Mouse (Mus musculus) embryo, embryonic 9.5 days (tissue): ENCODE measurements around the gene Klhl3.
A peak's percentile ranks its signal among the peaks of the same experiment; 100 is the strongest.
"Not testable (repeated sequence)": the region's sequence is repeated elsewhere in the genome, so short reads cannot be mapped to it uniquely, and the experiment has no call there.

Experiments
- DNase-seq: peaks from one replicate; pipeline ENCODE4 v3.0.0-alpha.2; 2017; ENCODE audit errors: extremely low spot score

Gene Klhl3

DNA sequence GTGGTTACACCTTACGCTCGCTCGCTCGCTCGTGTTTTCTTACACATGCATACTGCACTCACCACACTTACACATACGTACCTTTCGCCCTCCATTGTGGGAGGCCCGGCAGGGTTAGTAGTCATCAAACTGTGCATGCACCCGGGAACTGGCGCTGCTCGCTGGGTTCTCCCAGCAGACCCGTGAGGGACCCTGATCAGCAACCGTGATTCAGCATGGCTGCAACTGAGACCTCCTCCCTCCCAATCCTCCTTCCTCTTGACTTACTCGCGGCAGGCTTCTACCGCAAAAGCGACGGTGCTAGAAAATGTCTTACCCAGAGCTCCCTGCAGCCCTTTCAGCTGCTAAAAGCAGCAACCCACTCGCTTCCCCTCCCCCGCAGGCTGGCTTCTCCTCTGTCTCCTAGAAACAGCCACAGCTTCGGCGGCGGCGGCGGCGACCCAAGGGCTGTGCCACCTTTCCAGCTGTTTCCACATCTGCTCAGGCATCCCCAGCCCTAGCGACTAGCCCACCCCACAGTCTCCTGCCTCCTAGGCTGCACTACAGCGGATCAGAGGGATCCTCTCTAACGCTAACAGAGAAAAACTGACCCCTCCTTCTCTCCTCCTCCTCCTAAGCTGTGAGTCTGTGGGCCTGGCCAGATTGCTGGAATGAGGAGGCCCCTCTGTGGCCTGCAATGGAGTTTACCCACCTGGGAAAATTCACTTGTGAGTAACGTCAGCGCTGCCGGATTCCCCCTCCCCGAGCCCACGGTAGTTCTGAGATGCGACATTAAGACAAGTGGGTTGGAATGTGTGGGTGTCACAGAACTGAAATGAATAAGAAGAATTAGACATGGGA is at the start of gene Klhl3:
Gene Klhl3, minus strand, starts transcription at position 532 of the 840 bp plus-strand sequence.
- peak; percentile 76 for DNase-seq

DNA sequence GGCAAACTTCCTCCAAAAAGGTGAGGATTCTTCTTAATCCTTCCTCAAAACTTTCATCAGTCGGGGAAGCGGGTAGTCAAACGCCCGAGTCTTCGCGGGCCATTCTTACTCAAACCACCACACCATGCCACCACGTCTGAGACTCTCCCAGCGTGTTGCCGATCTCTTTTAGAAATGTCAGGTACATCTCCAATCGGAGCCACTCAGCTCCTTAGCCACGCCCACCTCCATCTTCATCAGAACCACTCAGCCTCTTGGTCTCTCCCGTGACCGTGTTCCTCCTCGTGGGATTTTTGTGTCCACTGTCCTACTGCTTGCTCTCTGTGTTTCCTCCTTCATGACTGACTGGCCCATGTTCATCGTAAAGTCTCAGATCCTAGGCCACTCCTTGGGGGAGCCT is 47.4 kb upstream of the Klhl3 start:
- no peak for DNase-seq

DNA sequence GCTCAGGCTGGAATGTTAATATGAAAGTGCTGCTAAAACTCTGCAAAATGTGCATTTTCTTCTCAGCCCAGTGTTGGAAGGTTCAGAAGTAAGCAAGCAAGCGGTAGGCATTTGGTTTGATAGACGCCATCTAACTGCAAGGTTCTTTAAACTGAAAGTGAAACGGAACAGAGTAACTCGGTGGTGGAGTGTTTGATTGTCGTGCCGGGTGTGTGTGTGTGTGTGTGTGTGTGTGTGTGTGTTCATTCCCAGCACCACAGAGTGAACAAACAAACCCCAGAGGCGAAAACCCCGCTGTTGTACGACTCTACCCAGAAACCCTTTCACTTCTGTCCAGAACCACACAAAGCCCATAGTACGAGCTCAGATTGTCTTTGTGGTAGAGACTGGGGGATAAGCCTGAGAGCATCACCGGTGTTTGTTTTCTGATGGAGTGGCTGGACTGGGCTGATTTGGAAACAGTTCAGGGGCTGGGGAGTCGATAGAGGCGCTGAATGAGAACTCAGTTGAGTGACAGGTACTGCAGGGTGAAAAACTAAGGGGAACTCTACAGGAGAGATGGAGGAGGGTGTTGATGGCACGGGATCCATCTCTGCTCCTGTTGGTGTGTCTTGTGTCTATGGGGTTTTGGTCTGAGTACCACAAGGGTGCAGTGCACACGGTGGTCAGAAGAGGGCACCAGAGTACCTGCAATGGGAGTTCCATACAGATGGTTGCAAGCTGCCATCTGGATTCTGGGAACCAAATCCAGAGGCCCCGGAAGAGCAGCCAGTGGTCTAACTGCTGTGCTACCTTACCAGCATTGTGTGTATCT is 44.9 kb upstream of the Klhl3 start:
- peak; percentile 89 for DNase-seq

DNA sequence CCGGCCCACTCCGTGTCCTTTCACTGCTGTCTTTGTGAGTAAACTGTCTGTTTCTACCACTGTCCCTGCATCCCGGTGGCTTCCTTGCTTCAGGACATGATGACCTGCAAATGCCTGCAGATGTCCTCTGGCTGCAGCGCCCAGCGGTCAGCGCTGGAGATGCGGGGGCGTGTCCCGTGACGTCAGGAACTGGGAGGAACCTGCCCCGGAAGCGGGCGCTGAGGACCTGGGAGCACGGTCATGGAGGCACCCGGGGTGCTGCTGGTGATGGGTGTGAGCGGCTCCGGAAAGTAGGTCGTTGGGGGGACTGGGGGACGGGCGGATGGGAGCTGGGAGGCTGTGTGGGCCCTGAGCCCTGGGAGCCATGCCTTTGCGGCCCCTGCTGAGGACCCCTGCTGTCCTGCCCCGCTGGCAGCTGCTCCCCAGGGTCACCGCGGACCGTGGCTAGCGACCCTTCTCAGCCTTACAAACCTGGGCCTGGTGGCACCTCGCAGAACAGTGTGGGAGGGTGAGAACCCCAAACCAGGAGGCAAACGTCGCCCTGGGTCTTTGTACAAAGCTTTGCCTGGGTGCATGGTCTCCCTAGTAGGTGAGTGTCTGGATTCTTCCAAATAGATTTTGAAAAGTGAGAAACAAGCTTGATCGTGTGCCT is 44.2 kb upstream of the Klhl3 start, which contains the start of gene Idnk:
Gene Idnk, plus strand, starts transcription at position 203 of the 652 bp plus-strand sequence.
- peak; percentile 90 for DNase-seq

DNA sequence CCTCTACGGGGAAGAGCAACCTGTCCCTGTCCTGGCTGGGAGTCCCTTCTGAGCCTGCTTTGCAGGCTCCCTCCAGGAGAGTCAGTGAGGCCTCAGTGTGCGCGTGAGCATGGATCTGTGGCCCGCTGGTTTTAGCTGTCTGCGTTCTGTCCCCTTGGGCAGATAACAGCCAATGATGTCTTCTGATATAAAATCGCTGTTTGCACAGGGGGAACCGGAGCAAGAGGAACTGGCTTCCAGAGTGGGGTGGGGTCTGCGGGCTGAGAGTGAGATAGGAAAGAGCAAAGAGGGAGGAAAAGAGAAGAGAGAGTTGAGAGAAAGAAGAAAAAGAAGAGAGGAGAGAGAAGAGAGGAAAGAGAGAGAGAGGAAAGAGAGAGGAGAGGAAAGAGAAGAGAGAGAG is 43.6 kb upstream of the Klhl3 start:
- no peak for DNase-seq

DNA sequence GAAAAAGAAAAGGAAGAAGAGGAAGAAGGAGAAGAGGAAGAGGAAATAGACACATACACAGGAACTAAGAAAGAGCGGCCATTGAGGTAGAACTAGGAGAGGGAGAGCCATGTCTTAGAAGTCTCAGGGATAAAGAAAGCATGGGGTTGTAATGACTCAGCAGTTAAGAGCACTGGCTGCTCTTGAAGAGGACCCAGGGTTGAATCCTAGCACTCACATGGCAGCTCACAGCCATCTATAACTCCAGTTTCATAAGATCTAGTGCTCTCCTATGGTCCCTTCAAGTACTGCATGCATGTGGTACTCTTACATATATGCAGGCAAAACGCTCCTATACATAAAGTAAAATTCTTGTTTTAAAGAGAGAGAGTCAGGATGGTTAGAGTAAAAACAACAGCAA is 42.6 kb upstream of the Klhl3 start:
- no peak for DNase-seq

DNA sequence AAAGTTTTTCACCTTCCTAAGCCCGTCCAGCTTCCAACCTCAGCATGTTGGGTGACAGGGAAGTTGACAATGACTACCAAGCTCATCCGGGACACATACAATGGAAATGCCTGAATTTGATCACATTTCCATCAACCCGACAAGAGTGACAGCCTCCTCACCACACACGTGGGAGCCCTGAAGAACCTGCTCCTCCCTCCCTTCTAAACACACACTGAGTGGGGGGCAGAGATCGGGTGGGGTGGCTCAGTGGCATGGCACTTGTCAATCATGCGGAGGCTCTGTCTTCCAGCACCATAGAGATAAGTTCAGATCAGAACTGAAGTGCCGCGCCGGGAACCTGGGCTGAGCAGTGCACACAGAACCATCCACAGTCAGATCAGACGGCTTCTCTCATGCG is 37.0 kb upstream of the Klhl3 start:
- no peak for DNase-seq

DNA sequence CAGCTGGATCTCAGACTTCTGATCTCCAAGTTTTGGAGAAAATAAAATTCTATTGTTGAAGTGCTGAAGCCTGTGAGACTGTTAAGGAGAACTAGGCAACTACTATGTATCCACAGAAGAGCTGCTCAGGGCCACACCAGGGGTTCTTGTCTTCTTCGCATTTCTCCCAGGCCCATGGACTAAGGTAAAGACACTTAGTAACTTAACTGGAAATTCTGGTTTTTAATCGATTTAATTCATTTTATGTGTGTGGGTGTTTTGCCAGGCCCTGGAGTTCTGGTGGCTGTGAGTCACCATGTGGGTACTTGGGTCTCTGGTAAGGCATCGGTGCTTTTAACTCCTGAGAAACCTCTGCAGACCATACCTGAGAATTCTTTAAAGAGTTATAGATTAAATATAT is 36.2 kb upstream of the Klhl3 start:
- DNase-seq, result no peak

DNA sequence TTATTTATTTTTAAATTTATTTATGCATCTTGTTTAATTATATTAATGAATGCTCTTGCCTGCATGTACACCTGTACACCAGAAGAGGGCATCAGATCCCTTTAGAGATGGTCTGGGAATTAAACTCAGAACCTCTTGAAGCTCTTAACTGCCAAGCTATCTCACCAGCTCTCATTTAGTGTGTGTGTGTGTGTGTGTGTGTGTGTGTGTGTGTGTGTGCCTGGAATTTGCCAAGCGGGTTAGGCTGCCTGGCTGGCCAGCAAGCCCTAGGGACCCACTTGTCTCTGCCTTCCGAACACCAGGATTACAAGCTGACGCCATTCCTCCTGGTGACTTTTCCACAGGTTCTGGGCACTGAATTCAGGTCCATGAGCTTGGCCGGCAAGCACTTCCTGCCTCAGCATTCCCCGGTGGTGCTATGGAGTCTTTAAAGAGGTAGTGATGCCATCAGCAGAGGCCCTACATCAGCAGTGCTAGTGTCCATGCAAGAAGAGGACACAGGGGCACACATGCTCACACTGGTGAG is 35.7 kb upstream of the Klhl3 start:
- peak; percentile 26 for DNase-seq

DNA sequence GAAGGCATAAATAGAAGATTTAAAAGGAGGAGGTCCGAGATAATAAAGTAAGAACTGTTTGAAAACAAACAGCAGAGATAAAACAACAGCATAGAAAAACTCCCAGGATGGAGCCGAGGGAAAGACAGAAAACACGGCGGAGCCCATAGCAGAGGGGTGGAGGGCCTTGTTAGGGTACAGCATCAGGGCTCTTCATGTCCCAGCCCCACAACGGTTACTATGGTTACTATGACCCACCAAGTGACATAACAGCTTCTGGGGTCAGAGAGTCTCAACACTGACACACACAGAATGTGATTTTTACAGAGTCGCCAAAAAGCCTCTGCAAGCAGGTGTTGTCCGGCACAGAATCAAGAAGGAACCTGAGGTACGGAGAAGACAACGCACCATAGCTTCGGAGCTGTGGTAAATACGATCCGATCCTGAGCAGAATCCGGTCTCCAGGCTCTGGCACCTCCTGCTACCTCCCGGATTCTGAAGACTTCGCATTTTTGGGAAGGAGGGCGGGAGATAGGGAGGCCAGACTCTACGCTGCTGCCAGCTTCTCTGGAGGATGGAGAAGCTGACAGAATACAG is 35.0 kb upstream of the Klhl3 start:
- peak; percentile 85 for DNase-seq

DNA sequence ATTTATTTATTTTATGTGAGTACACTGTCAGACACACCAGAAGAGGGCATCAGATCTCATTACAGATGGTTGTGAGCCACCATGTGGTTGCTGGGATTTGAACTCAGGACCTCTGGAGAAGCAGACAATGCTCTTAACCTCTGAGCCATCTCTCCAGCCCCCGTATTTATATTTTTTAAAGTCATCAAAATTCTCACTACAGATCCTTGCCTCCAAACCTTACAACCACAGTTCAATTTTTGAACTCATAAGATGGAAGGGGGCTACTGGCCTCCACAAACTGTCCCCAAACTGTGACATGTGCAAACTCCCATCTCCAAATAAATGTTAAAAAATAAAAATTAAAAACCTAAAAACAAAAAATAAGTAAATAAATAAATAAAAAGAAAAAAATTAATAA is 34.4 kb upstream of the Klhl3 start:
- DNase-seq, result no peak

DNA sequence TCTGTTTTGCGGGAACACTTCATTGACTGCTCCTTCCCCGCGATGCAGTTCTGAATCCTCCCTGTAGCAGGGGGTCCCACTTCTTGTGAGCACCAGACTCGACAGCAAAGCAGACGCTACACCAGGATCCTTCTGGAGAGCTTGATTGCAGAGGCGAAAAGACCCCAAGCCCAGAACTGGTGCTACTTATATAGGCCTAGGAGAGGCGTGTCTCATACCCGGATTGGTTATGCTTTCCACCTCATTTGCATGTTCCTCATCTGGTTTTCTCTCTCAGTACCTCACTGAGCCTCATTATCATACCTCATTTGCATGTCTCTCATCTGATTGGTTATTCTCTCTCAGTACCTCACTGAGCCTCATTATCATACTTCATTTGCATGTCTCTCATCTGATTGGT is 33.2 kb upstream of the Klhl3 start:
- DNase-seq, result not testable (repeated sequence)

DNA sequence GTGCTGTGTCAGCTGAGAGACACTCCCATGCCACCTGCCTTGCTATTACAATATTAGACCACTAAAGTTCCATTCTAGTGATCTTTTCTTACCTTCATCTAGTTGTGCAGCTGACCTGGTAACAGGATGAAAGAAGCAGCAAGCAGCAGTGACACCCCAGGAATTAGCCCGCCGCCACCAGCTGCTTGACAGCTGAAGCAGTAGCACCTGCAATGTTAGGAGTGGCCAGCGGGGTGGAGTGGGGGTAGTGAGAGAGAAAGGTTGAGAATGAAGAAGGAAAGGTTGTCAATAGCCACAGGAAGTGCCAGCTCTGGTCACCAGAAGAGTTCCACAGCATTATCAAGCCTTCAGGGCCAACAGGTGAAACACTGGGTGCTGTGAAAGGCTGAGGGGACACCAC is 18.3 kb upstream of the Klhl3 start:
- no peak for DNase-seq

DNA sequence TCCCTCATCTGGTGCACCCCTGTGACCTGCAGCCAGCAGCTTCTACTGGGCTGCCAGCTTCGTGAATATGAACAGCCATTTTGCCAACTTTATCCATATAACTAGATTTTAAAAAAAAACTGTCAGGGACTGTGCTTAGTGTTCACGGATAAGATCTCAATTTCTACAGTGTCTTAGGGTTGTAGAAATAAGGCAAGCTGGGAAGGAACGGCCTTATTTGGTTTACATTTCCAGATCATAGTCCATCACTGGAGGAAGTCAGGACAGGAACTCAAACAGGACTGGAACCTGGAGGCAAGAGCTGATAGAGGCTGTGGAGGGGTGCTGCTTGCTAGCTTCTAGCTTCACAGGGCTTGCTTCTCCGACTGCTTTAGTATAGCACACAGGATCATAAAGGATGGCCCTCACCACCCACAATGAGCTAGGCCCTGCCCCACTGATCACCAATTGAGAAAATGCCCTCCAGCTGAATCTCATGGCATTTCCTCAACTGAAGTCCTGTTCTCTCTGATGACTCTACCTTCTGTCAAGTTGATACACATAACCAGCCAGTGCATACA is 16.4 kb upstream of the Klhl3 start:
- no peak for DNase-seq

DNA sequence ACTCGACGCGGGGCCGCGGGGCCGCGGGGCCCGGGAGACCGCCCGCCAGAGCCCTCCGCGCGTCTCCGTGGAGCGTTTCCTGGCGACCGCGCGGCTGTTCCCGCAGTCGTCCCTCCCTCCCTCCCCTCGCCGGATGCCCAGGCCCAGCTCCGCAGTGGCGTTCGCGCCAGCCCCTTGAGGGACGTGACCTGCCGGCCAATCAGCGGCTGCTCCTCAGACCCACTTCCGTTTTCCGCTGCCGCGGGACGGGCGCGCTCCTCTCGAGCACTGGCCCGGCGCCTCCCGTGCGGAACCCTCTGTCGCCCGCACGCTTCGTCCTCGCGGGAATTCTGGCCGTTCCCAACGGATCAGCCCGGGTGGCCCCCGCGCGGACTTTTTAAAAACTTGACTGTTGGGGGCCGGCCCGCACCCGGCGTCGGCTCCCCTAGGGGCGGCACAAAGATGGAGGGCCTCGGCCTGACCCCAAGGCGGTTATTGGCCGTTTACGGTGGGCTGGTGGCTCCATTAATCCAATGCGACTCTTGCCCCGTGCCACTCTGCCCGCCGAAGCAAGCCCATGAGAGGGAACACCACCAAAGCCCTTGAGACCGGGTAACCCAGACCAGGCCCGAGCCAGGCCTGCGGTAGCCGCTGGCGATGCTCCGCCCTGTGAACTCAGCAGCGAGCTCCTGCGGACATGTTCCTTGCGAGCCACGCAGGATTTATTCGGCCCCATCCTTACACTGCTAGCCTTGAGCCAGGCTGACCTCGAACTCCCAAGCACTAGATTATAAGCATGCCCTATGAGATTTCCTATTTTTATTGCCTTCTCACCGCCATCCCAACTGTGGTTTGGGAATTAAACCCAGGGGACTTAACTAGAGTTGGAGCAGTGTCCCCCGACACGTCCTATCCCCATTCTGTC is 15.6 kb upstream of the Klhl3 start:
- DNase-seq, result peak; percentile 95

DNA sequence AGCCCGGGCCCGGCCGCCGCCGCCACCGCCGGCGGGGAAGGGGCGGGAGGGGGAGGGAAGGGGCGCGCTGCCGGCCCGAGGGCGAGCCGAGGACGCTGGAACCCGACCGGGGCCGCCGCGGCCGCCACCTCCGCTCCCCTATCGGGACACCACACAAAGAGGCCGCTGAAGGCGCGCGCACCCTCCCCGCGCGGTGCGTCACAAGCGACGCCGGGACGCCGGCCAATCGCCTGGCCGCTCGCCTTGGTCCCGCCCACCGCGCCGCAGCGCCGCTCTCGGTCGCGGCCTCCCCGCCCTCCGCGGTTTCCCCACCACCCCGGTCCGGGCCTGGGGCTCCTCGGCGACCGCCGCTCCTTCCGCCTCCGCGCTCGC is 15.0 kb upstream of the Klhl3 start, which contains the start of gene Hnrnpa0:
Gene Hnrnpa0, minus strand, starts transcription at position 161 of the 372 bp plus-strand sequence.
- peak; percentile 96 for DNase-seq

DNA sequence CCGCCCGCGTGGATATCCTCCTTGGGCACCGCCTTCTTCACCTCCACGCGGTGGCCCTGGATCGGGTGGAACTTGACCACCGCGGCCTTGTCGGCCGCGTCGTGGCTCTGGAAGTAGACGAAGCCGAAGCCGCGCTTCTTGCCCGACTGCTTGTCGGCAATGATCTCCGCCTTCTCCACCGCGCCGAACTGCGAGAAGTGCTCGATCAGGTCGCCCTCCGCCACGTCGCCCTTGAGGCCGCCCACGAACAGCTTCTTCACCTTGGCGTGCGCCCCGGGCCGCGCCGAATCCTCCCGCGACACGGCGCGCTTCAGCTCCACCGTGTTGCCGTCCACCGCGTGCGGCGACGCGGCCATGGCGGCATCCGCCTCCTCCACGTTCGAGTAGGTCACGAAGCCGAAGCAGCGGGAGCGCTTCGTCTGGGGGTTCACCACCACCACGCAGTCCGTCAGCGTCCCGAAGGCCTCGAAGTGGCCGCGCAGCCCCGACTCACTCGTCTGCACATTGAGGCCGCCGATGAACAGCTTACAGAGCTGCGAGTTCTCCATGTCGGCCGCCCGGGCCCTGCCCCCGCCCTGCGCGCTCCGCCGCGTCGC is 14.5 kb upstream of the Klhl3 start:
- DNase-seq, result no peak

DNA sequence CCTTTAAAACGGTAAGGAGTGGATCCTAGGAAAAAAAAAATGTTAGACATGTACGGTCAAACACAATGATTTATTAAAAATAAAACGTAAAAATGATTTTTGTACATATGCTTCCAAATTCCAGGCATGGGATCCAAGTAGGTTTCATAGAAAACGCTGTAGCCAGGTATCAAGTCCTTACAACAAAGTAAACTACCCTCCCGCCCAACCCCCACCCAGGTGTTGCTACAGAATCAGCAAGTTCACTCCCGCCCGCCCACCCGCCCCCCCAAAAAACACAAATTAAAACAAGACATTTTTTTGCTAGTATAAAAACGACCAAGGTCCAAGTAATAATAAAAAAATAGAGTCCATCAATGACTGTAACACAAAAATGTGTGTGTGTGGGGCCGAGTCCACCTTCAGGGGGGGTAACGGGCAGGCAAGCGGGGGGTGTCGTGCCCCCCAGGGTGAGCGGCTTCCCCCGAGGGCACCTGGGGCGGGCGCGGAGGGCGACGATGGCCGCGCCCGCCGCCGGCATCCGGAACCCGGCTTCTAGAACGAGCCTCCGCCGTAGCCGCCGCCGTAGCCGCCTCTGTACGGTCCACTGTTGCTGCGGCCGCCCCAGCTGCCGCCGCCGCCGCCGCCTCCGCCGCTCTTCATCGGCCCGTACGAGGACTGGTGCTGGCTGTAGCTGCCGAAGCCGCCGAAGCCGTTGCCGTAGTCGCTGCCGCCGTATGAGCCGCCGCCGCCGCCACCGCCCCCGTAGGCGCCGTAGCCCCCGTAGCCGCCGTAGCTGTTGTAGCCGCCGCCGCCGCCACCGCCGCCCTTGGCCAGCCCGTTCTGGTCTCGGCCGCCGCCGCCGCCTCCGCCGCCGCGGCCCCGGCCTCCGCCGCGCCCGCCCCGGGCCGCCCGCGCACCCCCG is 13.7 kb upstream of the Klhl3 start:
- DNase-seq, result peak; percentile 45

DNA sequence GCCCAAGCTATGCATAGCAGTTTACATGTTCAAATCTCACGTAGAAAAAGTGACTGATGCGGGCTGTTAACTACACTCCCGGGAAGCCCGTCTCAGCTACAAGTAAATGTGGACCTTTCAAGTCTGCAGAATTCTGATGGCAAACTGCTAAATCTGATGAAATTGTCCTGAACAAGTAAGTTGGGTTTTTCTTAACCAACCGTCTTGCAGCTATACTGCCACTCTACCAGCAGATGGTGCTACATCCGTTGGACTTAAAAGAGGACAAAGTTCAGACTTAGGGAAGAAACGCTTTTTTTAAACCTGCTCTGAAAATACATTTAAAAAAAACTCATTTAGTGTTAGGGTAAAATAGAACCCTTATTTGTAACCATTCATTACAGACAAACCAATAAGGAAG is 12.7 kb upstream of the Klhl3 start:
- DNase-seq, result peak; percentile 48
